Mouse (Mus musculus): ENCODE results near the gene Gm28372. TPM values are rescaled to one million over a fixed set of nuclear protein-coding genes. Genes with fewer than 3 reads are reported as not detected.

Gene Gm28372
- total and polyA plus RNA-seq, 3 experiments: 0.23 TPM; not detected in 2

GRCm38 (mm10) chr2:130454748-130455370, 49.8 kb downstream of the Gm28372 start:
- Histone ChIP-seq H3K36me3 (replicated peaks in 1 of 2; ENCODE audit: control insufficient read depth in 1 of 2, insufficient read depth in 1 of 2, low read length in 1 of 2) (peaks cover 0 to 24% of the 10 kb centered on the region in 2 experiments), H3K9me3 (replicated peaks; ENCODE audit: low read length) (no peaks in the 10 kb centered on the region), H3K4me2 (ENCODE audit: insufficient read depth, low read depth, poor library complexity, severe bottlenecking) (no peak overlapping the region), H3K79me2 (replicated peaks; ENCODE audit: control insufficient read depth, extremely low read depth, insufficient read depth, poor library complexity, severe bottlenecking) (peaks cover 24% of the 10 kb centered on the region), H3K27ac (ENCODE audit: insufficient read depth, low read depth) (no peak overlapping the region), H3K9ac (ENCODE audit: insufficient read depth, low read depth) (no peak overlapping the region), H3K4me1 (ENCODE audit: control insufficient read depth in 1 of 2, insufficient read depth in 2 of 2) (peaks cover 0 to 24% of the 10 kb centered on the region in 2 experiments; a peak in 2 of 4 replicates), H3K27me3 (replicated peaks) (no peaks in the 10 kb centered on the region), H3K4me3 (replicated peaks in 1 of 3; ENCODE audit: low read depth in 2 of 3, low read length in 2 of 3, poor library complexity in 1 of 3) (no peak overlapping the region)
- no peak for DNase-seq (ENCODE audit: extremely low read depth)
- TF ChIP-seq POLR2A (IDR thresholded peaks at IDR 0.05; ENCODE audit: low read depth, low read length) (no peak), TCF12 (IDR thresholded peaks at IDR 0.05; ENCODE audit: low read depth, low read length) (no peak), MAFK (IDR thresholded peaks at IDR 0.05; ENCODE audit: insufficient replicate concordance, low read length) (no peak)
- in situ Hi-C loops (cut with MboI; ENCODE audit: low pct_ligation_motif_present, low pct_unique_long_range_greater_than_20kb, low sequenced_read_pairs): no loop called here
- dilution Hi-C loops (cut with MboI; ENCODE audit: extremely low pct_ligation_motif_present, extremely low pct_unique_long_range_greater_than_20kb, low sequenced_read_pairs): no loop called here

Other genes starting within 250 kb of the Gm28372 start
- gene Snrpb, start 225.8 kb upstream of the Gm28372 start, total RNA-seq (2012; rRNA removed): 422 and 534 TPM in 2 replicates
- gene Snrpb, start 225.8 kb upstream of the Gm28372 start, total RNA-seq (2014; rRNA removed): 515 and 524 TPM in 2 replicates
- gene Snrpb, start 225.8 kb upstream of the Gm28372 start, polyA plus RNA-seq (2012; ENCODE audit: insufficient read length, low read depth): 318 and 413 TPM in 2 replicates
- not detected in 2 replicates for gene Tmc2, start 210.0 kb upstream of the Gm28372 start, total RNA-seq (2012; rRNA removed)
- not detected in 2 replicates for gene Tmc2, start 210.0 kb upstream of the Gm28372 start, total RNA-seq (2014; rRNA removed)
- not detected in 2 replicates for gene Tmc2, start 210.0 kb upstream of the Gm28372 start, polyA plus RNA-seq (2012; ENCODE audit: insufficient read length, low read depth)
- 523 and 663 TPM in 2 replicates for gene Nop56, start 130.8 kb upstream of the Gm28372 start, total RNA-seq (2012; rRNA removed)
- gene Nop56, start 130.8 kb upstream of the Gm28372 start, total RNA-seq (2014; rRNA removed): 725 and 772 TPM in 2 replicates
- gene Nop56, start 130.8 kb upstream of the Gm28372 start, polyA plus RNA-seq (2012; ENCODE audit: insufficient read length, low read depth): 1,109 and 1,141 TPM in 2 replicates
- gene Idh3b, start 120.7 kb upstream of the Gm28372 start, total RNA-seq (2012; rRNA removed): 134 TPM in 2 replicates
- gene Idh3b, start 120.7 kb upstream of the Gm28372 start, total RNA-seq (2014; rRNA removed): 160 and 179 TPM in 2 replicates
- 220 and 315 TPM in 2 replicates for gene Idh3b, start 120.7 kb upstream of the Gm28372 start, polyA plus RNA-seq (2012; ENCODE audit: insufficient read length, low read depth)
- gene Ebf4, start 110.1 kb upstream of the Gm28372 start, total RNA-seq (2012; rRNA removed): 0.13 TPM in 1 of 2 replicates, not detected in the other
- gene Ebf4, start 110.1 kb upstream of the Gm28372 start, total RNA-seq (2014; rRNA removed): not detected in 2 replicates
- gene Ebf4, start 110.1 kb upstream of the Gm28372 start, polyA plus RNA-seq (2012; ENCODE audit: insufficient read length, low read depth): 0.10 TPM in 1 of 2 replicates, not detected in the other
- gene Cpxm1, start 7.7 kb upstream of the Gm28372 start, total RNA-seq (2012; rRNA removed): 0.08 and 0.13 TPM in 2 replicates
- gene Cpxm1, start 7.7 kb upstream of the Gm28372 start, total RNA-seq (2014; rRNA removed): 0.20 and 0.35 TPM in 2 replicates
- gene Cpxm1, start 7.7 kb upstream of the Gm28372 start, polyA plus RNA-seq (2012; ENCODE audit: insufficient read length, low read depth): 0.27 and 0.31 TPM in 2 replicates
- gene 1700020A23Rik, start within 50 bp of the Gm28372 start, total RNA-seq (2012; rRNA removed): not detected in 2 replicates
- not detected in 2 replicates for gene 1700020A23Rik, start within 50 bp of the Gm28372 start, total RNA-seq (2014; rRNA removed)
- gene 1700020A23Rik, start within 50 bp of the Gm28372 start, polyA plus RNA-seq (2012; ENCODE audit: insufficient read length, low read depth): not detected in 2 replicates
- not detected in 2 replicates for gene Tmem239, start 1.2 kb downstream of the Gm28372 start, total RNA-seq (2012; rRNA removed)
- not detected in 2 replicates for gene Tmem239, start 1.2 kb downstream of the Gm28372 start, total RNA-seq (2014; rRNA removed)
- not detected in 2 replicates for gene Tmem239, start 1.2 kb downstream of the Gm28372 start, polyA plus RNA-seq (2012; ENCODE audit: insufficient read length, low read depth)
- 105 and 119 TPM in 2 replicates for gene Vps16, start 19.1 kb downstream of the Gm28372 start, total RNA-seq (2012; rRNA removed)
- gene Vps16, start 19.1 kb downstream of the Gm28372 start, total RNA-seq (2014; rRNA removed): 76.7 and 98.4 TPM in 2 replicates
- 113 and 141 TPM in 2 replicates for gene Vps16, start 19.1 kb downstream of the Gm28372 start, polyA plus RNA-seq (2012; ENCODE audit: insufficient read length, low read depth)
- gene Pced1a, start 19.5 kb downstream of the Gm28372 start, total RNA-seq (2012; rRNA removed): 13.3 and 15.3 TPM in 2 replicates
- gene Pced1a, start 19.5 kb downstream of the Gm28372 start, total RNA-seq (2014; rRNA removed): 9.6 and 11.6 TPM in 2 replicates
- 15.6 and 17.1 TPM in 2 replicates for gene Pced1a, start 19.5 kb downstream of the Gm28372 start, polyA plus RNA-seq (2012; ENCODE audit: insufficient read length, low read depth)
- gene Ptpra, start 45.0 kb downstream of the Gm28372 start, total RNA-seq (2012; rRNA removed): 36.0 and 38.5 TPM in 2 replicates
- 38.5 and 40.4 TPM in 2 replicates for gene Ptpra, start 45.0 kb downstream of the Gm28372 start, total RNA-seq (2014; rRNA removed)
- 67.5 and 73.3 TPM in 2 replicates for gene Ptpra, start 45.0 kb downstream of the Gm28372 start, polyA plus RNA-seq (2012; ENCODE audit: insufficient read length, low read depth)
- gene Mrps26, start 158.5 kb downstream of the Gm28372 start, total RNA-seq (2012; rRNA removed): 68.7 and 83.2 TPM in 2 replicates
- 71.4 and 74.7 TPM in 2 replicates for gene Mrps26, start 158.5 kb downstream of the Gm28372 start, total RNA-seq (2014; rRNA removed)
- 101 and 137 TPM in 2 replicates for gene Mrps26, start 158.5 kb downstream of the Gm28372 start, polyA plus RNA-seq (2012; ENCODE audit: insufficient read length, low read depth)
- gene Oxt, start 170.9 kb downstream of the Gm28372 start, total RNA-seq (2012; rRNA removed): not detected in 2 replicates
- not detected in 2 replicates for gene Oxt, start 170.9 kb downstream of the Gm28372 start, total RNA-seq (2014; rRNA removed)
- gene Oxt, start 170.9 kb downstream of the Gm28372 start, polyA plus RNA-seq (2012; ENCODE audit: insufficient read length, low read depth): not detected in 2 replicates
- not detected in 2 replicates for gene Avp, start 177.3 kb downstream of the Gm28372 start, total RNA-seq (2012; rRNA removed)
- gene Avp, start 177.3 kb downstream of the Gm28372 start, total RNA-seq (2014; rRNA removed): not detected in 2 replicates
- gene Avp, start 177.3 kb downstream of the Gm28372 start, polyA plus RNA-seq (2012; ENCODE audit: insufficient read length, low read depth): not detected in 2 replicates
- 6.0 and 9.7 TPM in 2 replicates for gene Fastkd5, start 224.8 kb downstream of the Gm28372 start, total RNA-seq (2012; rRNA removed)
- 13.4 and 14.8 TPM in 2 replicates for gene Fastkd5, start 224.8 kb downstream of the Gm28372 start, total RNA-seq (2014; rRNA removed)
- gene Fastkd5, start 224.8 kb downstream of the Gm28372 start, polyA plus RNA-seq (2012; ENCODE audit: insufficient read length, low read depth): 7.3 and 9.1 TPM in 2 replicates
- 6.0 and 7.0 TPM in 2 replicates for gene Ubox5, start 224.8 kb downstream of the Gm28372 start, total RNA-seq (2012; rRNA removed)
- 4.6 and 5.5 TPM in 2 replicates for gene Ubox5, start 224.8 kb downstream of the Gm28372 start, total RNA-seq (2014; rRNA removed)
- 10.2 and 10.6 TPM in 2 replicates for gene Ubox5, start 224.8 kb downstream of the Gm28372 start, polyA plus RNA-seq (2012; ENCODE audit: insufficient read length, low read depth)
- gene Lzts3, start 237.6 kb downstream of the Gm28372 start, total RNA-seq (2012; rRNA removed): 3.7 and 3.9 TPM in 2 replicates
- 1.2 and 1.5 TPM in 2 replicates for gene Lzts3, start 237.6 kb downstream of the Gm28372 start, total RNA-seq (2014; rRNA removed)
- 3.6 and 4.2 TPM in 2 replicates for gene Lzts3, start 237.6 kb downstream of the Gm28372 start, polyA plus RNA-seq (2012; ENCODE audit: insufficient read length, low read depth)

Measured in CH12.LX (cell line).